Mouse (Mus musculus): ENCODE data around the gene Pcx.

The Pcx gene

GRCm38 (mm10) chr19:4619461-4619860 is 109.2 kb downstream of the Pcx start:
- no peak for DNase-seq (ENCODE audit: low spot score in 2 of 2)

DNA sequence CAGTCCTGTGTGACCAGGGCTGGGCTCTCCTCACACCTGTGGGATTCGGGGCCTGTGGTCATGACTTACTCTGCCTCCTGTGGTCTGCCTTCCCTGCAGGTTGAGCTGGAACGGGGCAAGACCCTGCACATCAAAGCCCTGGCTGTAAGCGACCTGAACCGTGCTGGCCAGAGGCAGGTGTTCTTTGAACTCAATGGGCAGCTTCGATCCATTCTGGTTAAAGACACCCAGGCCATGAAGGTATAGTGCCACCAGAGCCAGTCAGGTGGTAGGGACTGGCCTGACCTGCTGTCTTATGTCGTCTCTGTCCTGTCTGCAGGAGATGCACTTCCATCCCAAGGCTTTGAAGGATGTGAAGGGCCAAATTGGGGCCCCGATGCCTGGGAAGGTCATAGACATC is 110.4 kb downstream of the Pcx start:
- DNase-seq (ENCODE audit: low spot score in 2 of 2): no peak

GRCm38 (mm10) chr19:4622780-4623179 is 112.5 kb downstream of the Pcx start:
- no peak for DNase-seq (ENCODE audit: low spot score in 2 of 2)

DNA sequence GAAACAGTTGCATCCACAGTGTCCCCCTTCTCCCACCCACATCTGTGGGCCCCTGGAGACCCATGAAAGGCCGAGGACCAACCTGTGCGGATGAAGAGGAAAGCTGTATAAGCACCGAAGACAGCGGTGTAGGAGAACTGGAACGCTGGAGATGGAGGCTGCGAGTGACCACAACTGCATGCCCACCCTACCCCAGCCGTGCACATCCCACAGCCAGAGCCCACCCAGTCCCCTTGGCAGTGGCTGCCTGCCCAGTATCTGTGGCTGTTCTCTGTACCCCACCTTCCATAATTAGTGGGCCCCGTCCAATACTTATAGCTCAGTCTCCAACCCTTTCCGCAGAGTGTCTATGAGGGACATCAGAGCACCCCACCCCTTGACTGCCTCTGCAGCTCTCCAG is 113.1 kb downstream of the Pcx start:
- DNase-seq (ENCODE audit: low spot score in 2 of 2): no peak

DNA sequence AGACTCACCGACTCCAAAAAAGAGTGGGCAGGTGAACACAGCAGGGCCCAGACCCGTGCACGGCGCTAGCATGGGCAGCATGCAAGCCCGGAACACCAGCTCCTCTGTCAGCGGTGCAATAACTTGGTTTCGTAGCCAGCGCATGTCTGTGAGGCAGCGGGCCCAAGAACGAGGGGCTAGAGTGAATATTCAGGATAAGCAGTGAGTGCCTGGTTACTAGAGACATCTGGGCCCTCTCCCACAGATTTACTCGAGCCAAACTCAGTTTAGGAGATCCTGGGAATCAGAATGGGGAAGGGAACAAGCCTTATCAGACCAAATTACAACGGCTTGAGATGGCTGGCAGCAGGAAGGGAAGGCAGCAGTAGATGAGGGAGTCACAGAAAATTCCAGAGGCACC is 113.7 kb downstream of the Pcx start:
- DNase-seq (ENCODE audit: low spot score in 2 of 2): no peak

DNA sequence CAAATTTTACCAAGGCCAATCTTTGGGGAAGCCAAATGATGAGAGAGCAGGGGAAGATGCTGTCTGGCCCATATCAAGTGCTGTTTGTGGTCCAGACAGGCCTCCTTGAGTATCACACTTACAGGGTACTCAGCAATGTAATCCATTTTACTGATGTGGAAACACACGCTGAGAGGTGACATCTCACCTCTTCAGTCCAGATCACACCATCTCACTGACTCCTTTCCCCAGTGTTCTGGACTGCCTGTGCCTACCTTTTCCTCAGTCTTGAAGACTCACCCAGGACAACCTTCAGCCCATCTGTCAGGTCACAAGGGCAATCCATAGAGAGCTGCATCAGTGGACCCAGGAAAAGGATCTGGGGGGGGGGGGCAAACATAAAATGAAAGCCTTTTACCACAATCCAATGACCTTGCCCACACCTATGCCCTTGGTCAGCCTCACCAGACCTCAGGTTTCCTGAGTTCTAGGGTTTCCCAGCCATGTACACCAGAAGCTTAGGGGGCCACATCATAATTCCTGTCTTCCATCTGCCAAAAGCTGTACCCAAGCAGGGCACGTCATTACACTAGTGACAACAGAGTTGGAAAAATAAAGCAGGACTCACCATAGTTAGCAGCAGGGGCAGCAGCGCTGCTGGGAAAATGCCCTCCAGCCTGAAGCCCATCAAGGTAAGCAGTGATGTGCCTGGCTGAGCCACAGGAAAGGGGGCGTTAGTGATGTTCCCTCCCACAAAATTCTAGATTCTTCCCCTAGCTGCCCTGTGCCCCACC is 114.3 kb downstream of the Pcx start:
- DNase-seq (ENCODE audit: low spot score in 2 of 2): no peak

- DNase-seq (ENCODE audit: low spot score in 2 of 2): peak; percentile 81 to 92
These were observed 115.0 kb downstream of the Pcx start, which contains the start of gene Rce1 for GRCm38 (mm10) chr19:4625179-4625828. TSS of gene Rce1 (minus strand) at chr19:4625641.

DNA sequence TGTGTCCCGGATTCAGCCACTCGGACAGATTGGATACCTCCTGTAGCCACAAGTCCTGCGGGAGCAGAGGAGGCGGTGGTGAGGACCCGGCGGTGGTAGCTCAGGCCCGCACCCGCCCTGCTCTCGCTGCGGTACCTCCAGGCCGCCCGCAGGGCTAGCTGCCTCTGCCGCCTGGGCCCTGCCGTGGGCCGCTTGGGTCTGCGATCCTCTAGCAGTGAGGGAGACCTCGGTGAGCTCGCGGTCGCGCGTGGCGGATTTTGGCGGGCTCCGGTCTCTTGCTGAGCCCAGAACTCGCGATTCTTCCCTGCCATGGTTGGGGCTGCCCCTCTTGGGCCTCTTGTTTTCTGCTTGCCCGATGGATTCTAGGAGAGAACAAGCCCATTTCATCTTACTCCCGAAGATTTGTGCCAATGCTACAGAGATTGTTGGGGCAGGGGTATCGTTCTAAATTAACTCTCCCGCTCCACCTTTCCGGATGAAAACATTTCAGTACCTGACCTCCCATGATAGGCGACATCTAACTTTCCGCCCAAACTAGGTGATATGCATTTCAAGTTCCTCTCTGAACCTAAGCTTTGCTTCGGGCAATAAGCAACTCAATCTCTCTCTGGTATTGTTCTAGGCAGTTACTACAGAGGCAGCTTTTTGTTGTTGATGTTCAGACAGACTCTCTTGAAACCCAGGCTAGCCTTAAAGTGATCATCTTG is 115.7 kb downstream of the Pcx start:
- no peak for DNase-seq (ENCODE audit: low spot score in 2 of 2)

- DNase-seq (ENCODE audit: low spot score in 2 of 2): peak in 1 of 2 experiments; percentile 79
These were observed 118.5 kb downstream of the Pcx start for GRCm38 (mm10) chr19:4628819-4629218.

- DNase-seq (ENCODE audit: low spot score in 2 of 2): no peak
These were observed 125.7 kb downstream of the Pcx start for GRCm38 (mm10) chr19:4635986-4636385.

- peak; percentile 41 to 49 for DNase-seq (ENCODE audit: low spot score in 2 of 2)
These were observed 134.0 kb downstream of the Pcx start for GRCm38 (mm10) chr19:4644271-4644670.

DNA sequence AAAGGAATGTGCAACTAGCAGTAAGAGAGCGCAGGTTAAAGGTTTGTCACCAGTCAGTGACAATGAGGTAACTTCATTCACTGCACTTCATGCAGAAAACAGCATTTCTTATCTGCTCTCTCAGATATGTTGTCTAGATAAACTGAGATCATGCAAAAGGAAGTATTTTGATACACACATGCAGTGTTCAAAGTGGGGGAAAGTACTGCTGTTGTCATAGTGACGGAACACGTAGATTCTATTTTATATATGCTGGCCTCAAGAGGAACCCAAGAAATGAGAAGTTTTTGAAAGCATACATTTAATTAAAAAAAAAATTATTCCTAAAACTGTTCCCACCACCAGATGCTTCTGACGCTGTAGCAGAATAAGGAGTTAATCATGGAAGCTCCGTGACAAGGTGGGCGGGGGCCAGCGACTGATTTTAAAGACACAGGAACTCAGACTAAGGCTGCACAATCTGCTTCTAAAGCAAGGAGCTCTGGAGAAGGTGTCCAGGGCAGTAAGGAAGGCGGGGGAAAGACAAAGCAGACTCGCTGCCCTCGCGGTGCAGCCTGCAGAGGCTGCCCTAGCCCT is 136.7 kb downstream of the Pcx start:
- DNase-seq (ENCODE audit: low spot score in 2 of 2): no peak

DNA sequence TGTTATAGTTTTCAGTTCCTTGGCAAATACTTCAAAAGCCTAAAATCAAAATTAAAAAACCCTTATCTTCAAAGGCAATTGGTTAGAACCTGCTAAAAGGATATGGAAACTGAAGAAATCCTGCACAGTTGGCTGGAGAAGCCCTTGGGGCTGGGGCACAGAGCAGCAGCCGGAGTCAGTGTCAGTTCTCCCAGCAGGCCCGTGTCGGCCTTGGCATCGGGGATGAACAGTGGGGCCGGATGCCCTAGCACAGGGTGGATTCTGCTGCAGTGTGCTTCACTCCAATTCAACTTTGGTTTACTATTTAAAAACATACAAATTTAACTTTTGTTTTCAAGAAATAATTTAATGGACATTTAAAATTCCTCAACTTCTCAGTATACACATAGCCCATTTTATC is 147.9 kb downstream of the Pcx start:
- DNase-seq (ENCODE audit: low spot score in 2 of 2): no peak

DNA sequence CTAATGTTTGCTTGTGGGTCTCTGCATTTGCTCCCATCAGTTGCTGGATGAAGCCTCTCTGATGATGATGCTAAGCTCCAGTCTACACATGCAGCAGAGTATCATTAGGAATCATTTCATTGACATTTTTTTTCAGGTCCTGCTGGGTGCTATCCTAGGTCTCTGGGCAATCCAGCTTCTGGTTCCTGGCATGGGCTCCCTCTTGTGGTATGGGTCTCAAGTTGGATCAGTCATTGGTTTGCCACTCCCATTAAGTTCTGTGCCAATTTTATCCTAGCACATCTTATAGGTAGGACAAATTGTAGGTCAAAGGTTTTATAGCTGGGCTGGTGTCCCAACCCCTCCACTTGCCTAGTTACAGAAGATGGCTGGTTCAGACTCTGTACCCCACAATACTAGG is 156.5 kb downstream of the Pcx start:
- DNase-seq (ENCODE audit: low spot score in 2 of 2): no peak

- DNase-seq (ENCODE audit: low spot score in 2 of 2): no peak
These were observed 160.5 kb downstream of the Pcx start for GRCm38 (mm10) chr19:4670776-4671175.

Measured in cerebellum, postnatal 4 days (tissue).